Mouse (Mus musculus) kidney, embryonic 15.5 days (tissue): ENCODE data around the gene Col12a1. TPM values are rescaled to one million over a fixed set of nuclear protein-coding genes. Genes with fewer than 3 reads are reported as not detected.
A peak's percentile ranks its signal among the peaks of the same experiment; 100 is the strongest.

Source experiments
- ATAC-seq: fragments of 200-750 bp; cut with Nextera tagmentation; replicated peaks from 2 replicates; pipeline ENCODE4 v1.8.0; 2017; ENCODE audit warnings: moderate TSS enrichment; ENCODE audit not compliant: low FRiP score
- H3K27ac ChIP-seq: fragments of 300-500 bp; sonication (generic); 2 replicates; pipeline ENCODE4 v1.5.1; 2015; ENCODE audit warnings: mild to moderate bottlenecking, inconsistent platforms
- H3K27me3 ChIP-seq: fragments of 300-500 bp; sonication (generic); 2 replicates; pipeline ENCODE4 v1.6.1; 2015; ENCODE audit warnings: inconsistent platforms
- H3K36me3 ChIP-seq: fragments of 300-500 bp; sonication (generic); 2 replicates; pipeline ENCODE4 v1.6.1; 2015; ENCODE audit warnings: inconsistent platforms
- H3K4me1 ChIP-seq: fragments of 300-500 bp; sonication (generic); 2 replicates; pipeline ENCODE4 v1.6.1; 2015; ENCODE audit warnings: inconsistent platforms
- H3K4me2 ChIP-seq: fragments of 300-500 bp; sonication (generic); 2 replicates; pipeline ENCODE4 v1.6.1; 2015; ENCODE audit warnings: moderate library complexity, mild to moderate bottlenecking, inconsistent platforms
- H3K4me3 ChIP-seq: fragments of 300-500 bp; sonication (generic); replicated peaks from 2 replicates; pipeline ENCODE4 v1.5.1; 2015; ENCODE audit warnings: mild to moderate bottlenecking, inconsistent platforms
- H3K9ac ChIP-seq: fragments of 300-500 bp; sonication (generic); 2 replicates; pipeline ENCODE4 v1.6.1; 2015; ENCODE audit warnings: mild to moderate bottlenecking, inconsistent platforms
- H3K9me3 ChIP-seq: fragments of 300-500 bp; sonication (generic); replicated peaks from 2 replicates; pipeline ENCODE4 v1.6.1; 2016; ENCODE audit warnings: inconsistent platforms
- WGBS: fragments of 180-500 bp; shearing (Covaris S2); methylation state at CpG from one replicate; pipeline ENCODE4 v1.1.7; 2015; ENCODE audit warnings: mixed read lengths; 5-methylcytosine and 5-hydroxymethylcytosine counted together
- polyA plus RNA-seq: library from polyadenylated mRNA; unstranded; fragments of >200 nt; fragmentation: Nextera tagmentation; extraction: Ambion mirVana; gene quantifications from 2 replicates; pipeline ENCODE4 v1.2.1, GENCODE M21; 2015

Col12a1 gene
- polyA plus RNA-seq, 1 experiment from 2014 or later = 30.5 TPM

DNA sequence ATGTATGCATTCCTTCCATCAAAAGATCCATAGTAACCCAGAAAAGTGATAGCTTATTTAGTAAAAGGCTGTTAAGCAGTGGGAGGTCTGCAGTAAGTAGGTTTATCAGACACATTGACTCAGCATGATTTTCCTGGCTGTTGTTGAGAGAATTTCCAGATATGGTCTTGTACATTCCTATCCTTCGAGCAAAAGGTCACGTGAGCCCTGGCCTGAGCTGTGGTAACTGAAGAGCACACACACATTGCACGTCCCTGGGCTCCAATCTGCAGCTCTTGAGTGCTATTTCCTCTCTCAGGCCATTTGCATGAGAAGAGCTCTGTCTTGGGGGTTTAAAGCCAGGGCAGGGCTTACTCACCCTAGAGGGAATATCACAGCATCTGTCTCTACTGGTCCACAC lies 101.3 kb downstream of the Col12a1 start:
- H3K27ac ChIP-seq = no peak overlapping the region
- 34% methylated on average over 3 of the region's 3 CpGs for WGBS
- H3K9me3 ChIP-seq = no peaks in the 10 kb centered on the region
- ATAC-seq = peak; percentile 46; the same call in 1 of the 2 replicates
- 0 out of 2 replicates have a peak, but pooled peaks cover 4% of the 10 kb centered on the region for H3K4me1 ChIP-seq
- no peak overlapping the region for H3K4me3 ChIP-seq
- no peak overlapping the region for H3K4me2 ChIP-seq
- H3K27me3 ChIP-seq = no peaks in the 10 kb centered on the region
- H3K9ac ChIP-seq = no peak overlapping the region
- H3K36me3 ChIP-seq = 0 out of 2 replicates have a peak, but pooled peaks cover 3% of the 10 kb centered on the region

DNA sequence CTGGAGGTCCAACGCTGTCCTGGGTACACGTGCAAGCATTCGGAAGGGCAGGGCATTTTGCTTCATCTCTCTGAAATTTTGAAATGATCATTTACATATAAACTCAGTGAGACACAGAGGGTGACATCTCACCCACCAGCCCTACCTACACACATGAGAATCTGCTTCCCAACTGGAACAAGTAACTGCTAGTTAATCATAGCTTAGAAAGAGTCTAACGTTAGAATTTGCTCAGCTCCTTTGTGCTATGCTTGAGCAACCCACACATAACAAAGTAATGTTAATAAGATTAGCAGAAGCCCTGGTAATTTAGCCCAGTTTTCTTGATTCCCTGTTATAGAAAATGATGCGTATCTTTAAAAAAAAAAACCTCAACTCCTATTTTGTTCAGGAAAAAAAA lies 102.6 kb downstream of the Col12a1 start:
- 82% methylated on average over 5 of the region's 5 CpGs for WGBS

DNA sequence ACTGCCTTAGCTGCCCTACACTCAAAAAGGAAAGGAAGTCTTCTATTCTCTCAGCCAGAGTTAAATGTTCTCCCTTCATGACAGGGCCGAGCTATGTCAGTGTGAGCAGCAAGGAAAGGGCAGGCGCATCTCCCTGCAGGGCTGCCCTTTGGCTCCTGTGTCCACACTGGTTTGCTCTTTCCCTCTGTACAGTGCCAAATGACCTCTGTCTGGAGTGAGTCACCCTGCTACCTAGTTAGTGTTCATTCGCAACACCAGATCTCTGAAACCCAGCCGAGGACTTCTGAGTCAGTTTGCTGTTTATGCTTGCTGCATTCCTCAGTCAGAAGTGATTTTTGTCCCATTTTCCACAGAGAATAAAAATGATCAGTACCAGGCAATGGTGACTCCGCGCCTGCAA lies 108.3 kb downstream of the Col12a1 start:
- Histone ChIP-seq H3K27me3 (no peaks in the 10 kb centered on the region), H3K36me3 (peaks cover 10% of the 10 kb centered on the region; the same call in 1 of the 2 replicates), H3K4me2 (no peak overlapping the region), H3K9me3 (no peaks in the 10 kb centered on the region), H3K9ac (no peak overlapping the region), H3K4me3 (no peak overlapping the region), H3K4me1 (no peaks in the 10 kb centered on the region), H3K27ac (no peak overlapping the region)
- ATAC-seq = no peak
- WGBS = 74% methylated on average over 6 of the region's 6 CpGs

More for the DNA sequence above, 102.6 kb downstream of the Col12a1 start:
- Histone ChIP-seq H3K27me3 (no peaks in the 10 kb centered on the region), H3K9me3 (no peaks in the 10 kb centered on the region), H3K9ac (no peak overlapping the region), H3K4me1 (0 out of 2 replicates have a peak, but pooled peaks cover 4% of the 10 kb centered on the region), H3K4me3 (no peak overlapping the region), H3K36me3 (peaks cover 10% of the 10 kb centered on the region; the same call in 1 of the 2 replicates), H3K4me2 (no peak overlapping the region), H3K27ac (no peak overlapping the region)
- no peak for ATAC-seq

DNA sequence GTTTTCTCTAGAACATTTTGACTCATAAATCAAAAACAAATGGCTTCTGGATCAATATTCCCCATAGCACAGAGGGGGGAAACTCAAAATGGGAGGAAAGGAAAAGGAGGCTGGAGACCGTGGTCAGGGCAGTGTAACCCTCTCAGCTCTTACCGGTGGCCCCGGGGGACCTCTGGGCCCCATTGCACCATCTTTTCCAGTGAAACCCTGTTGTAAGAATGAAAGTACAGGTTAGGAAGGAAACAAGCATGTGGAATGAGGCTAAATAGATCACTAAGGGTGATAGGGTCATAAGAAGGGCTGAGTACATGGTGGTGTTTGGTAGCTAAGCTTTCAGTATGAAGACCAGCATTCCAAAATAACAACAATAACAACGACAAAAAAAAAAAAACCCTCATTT lies 109.0 kb downstream of the Col12a1 start:
- 86% methylated on average over 4 of the region's 4 CpGs for WGBS
- no peak overlapping the region for H3K4me2 ChIP-seq
- ATAC-seq = no peak
- H3K9ac ChIP-seq = no peak overlapping the region
- H3K36me3 ChIP-seq = peaks cover 10% of the 10 kb centered on the region; the same call in 1 of the 2 replicates
- no peaks in the 10 kb centered on the region for H3K4me1 ChIP-seq
- H3K4me3 ChIP-seq = no peak overlapping the region
- H3K9me3 ChIP-seq = no peaks in the 10 kb centered on the region
- H3K27me3 ChIP-seq = no peaks in the 10 kb centered on the region
- no peak overlapping the region for H3K27ac ChIP-seq

DNA sequence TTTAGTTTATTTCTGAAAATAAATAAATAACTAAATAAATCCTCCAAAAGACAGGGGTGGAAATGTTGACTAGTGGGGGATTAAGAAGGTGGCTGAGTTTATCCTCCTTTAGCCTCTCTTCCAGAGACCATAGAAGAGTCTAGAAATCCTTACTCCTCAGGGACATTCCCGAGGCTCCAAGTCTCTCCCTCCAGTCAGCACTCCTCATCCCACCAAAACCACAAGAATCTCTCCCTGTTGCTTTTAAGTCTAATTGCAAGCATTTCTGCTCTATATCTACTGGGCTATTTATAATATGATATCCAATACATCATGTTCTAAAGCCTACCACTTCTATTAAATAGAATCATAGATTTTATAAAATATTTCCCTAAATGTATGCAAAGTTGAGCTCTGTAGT lies 109.8 kb downstream of the Col12a1 start:
- no peak overlapping the region for H3K4me2 ChIP-seq
- H3K9me3 ChIP-seq = no peaks in the 10 kb centered on the region
- no peak overlapping the region for H3K4me3 ChIP-seq
- H3K4me1 ChIP-seq = no peaks in the 10 kb centered on the region
- no peak overlapping the region for H3K9ac ChIP-seq
- H3K27me3 ChIP-seq = no peaks in the 10 kb centered on the region
- ATAC-seq = no peak
- H3K27ac ChIP-seq = no peak overlapping the region
- peaks cover 9% of the 10 kb centered on the region; the same call in 1 of the 2 replicates for H3K36me3 ChIP-seq
- 55% methylated on average over 1 of the region's 1 CpGs for whole genome bisulfite sequencing

DNA sequence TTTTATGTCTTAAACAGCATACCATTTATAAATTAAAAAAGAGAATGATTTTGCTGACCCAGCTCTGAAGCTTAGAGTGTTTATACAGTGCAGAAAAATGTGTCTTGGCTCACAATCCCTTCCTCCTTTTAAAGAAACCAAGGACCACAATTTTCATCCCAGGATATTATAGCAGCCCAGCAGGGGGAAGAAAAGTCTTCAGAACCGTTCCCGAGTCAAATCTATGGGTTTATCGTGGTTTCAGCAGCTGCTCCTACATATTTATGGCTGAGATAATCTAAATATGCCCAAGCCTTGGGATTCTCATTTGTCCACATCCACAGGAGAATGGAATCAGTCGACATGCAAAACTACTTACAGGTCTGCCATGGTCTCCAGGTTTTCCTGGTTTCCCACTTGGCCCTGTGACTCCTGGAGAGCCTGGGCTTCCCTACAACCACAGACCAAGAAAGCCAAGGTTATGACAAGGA lies 110.5 kb downstream of the Col12a1 start:
- 60% methylated on average over 4 of the region's 4 CpGs for WGBS
- peak; percentile 43 for ATAC-seq
- Histone ChIP-seq H3K9ac (no peak overlapping the region), H3K4me1 (no peaks in the 10 kb centered on the region), H3K27me3 (no peaks in the 10 kb centered on the region), H3K36me3 (peaks cover 7% of the 10 kb centered on the region; the same call in 1 of the 2 replicates), H3K4me2 (no peak overlapping the region), H3K9me3 (no peaks in the 10 kb centered on the region), H3K27ac (peak overlapping the region; percentile 23; the same call in 1 of the 2 replicates), H3K4me3 (no peak overlapping the region)

DNA sequence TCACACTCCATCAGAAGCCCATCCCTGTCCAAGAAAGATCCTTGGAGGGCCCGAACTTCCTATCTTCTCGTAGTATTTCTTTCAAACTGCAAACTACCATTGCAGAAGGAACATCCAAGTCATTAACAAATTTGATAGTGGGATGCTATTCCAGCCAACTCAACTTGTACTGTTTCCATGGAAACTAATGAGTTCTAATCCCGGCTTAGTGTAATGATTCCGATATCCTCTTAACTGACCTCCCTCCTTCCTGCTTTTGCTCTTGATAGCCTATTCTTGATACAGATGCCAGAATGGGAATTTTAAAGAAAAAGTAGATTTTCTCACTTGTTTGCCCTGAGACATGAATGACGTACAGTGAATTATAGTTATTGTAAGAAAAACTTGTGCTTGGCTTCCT lies 112.5 kb downstream of the Col12a1 start:
- Histone ChIP-seq H3K4me3 (no peak overlapping the region), H3K4me1 (no peaks in the 10 kb centered on the region), H3K9ac (no peak overlapping the region), H3K9me3 (no peaks in the 10 kb centered on the region), H3K4me2 (no peak overlapping the region), H3K27ac (no peak overlapping the region), H3K27me3 (no peaks in the 10 kb centered on the region), H3K36me3 (peaks cover under 1% of the 10 kb centered on the region; the same call in 1 of the 2 replicates)
- WGBS = 83% methylated on average over 5 of the region's 5 CpGs
- no peak for ATAC-seq

DNA sequence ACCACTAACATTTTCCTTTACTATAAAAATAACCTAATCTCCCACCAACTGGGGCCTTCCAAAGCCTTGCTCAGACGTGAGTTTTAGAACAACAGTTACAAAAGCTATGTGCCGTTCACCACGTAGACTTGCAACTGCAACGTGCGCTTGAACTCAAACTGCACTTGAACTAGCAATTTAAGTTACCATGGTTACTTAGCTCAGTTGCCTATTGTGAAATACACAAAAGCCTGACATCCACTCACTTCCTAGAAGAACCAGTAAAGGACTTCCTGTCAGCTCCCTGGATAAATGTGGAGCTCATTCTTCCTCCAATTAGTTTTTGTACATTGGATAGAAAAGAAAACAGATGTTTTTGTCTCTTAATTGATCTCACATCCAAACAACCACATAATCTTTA lies 112.9 kb downstream of the Col12a1 start:
- H3K9me3 ChIP-seq = no peaks in the 10 kb centered on the region
- H3K4me3 ChIP-seq = no peak overlapping the region
- no peaks in the 10 kb centered on the region for H3K4me1 ChIP-seq
- no peak overlapping the region for H3K4me2 ChIP-seq
- H3K9ac ChIP-seq = no peak overlapping the region
- no peaks in the 10 kb centered on the region; the same call in 1 of the 2 replicates for H3K36me3 ChIP-seq
- H3K27ac ChIP-seq = no peak overlapping the region
- WGBS = 74% methylated on average over 5 of the region's 5 CpGs
- ATAC-seq = no peak
- H3K27me3 ChIP-seq = no peaks in the 10 kb centered on the region

DNA sequence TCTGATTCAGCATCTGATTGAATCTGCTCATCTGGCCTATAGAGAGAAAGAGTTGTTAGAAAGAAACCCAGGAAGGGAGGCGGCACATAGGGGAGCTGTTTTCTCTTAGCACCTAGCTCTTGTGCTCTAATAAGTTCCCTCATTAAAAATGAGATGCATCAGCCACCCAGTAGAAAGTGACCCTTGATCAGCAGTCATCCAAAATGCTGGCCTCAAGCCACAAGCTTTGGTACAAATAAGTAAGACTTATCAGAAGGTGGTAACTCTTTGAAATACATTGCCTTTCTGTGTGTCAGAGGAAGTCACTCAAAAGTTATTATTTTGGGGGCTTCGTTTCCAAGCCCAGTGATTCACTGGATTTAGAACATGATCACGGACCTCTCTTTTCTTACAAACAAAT lies 114.1 kb downstream of the Col12a1 start:
- Histone ChIP-seq H3K4me3 (no peak overlapping the region), H3K4me1 (no peaks in the 10 kb centered on the region), H3K27me3 (no peaks in the 10 kb centered on the region), H3K9me3 (no peaks in the 10 kb centered on the region), H3K27ac (no peak overlapping the region), H3K36me3 (no peaks in the 10 kb centered on the region; the same call in 1 of the 2 replicates), H3K4me2 (no peak overlapping the region), H3K9ac (no peak overlapping the region)
- ATAC-seq = no peak
- WGBS = 88% methylated on average over 3 of the region's 3 CpGs

DNA sequence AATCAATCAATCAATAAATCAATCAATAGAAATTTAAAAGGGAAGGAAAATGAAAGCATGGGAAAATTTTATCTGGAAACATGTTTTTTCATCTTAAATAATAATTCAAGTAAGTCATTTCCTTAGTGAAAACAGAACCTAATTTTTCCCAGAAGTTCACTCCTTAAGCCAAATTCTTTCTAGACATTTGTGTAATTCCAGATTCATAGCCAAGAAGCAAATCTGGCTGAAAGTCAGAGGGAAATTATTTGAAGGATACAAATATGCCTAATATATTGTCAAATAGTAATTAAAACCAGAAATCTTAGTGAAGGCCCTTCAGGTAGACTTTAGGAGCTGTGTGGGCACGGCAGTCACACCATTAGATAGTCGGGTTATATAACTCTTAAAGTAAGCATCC lies 115.2 kb downstream of the Col12a1 start:
- no peaks in the 10 kb centered on the region for H3K9me3 ChIP-seq
- 88% methylated on average over 2 of the region's 2 CpGs for WGBS
- no peak for ATAC-seq
- H3K4me1 ChIP-seq = no peaks in the 10 kb centered on the region
- H3K9ac ChIP-seq = no peak overlapping the region
- no peaks in the 10 kb centered on the region; the same call in 1 of the 2 replicates for H3K36me3 ChIP-seq
- H3K27ac ChIP-seq = no peak overlapping the region
- H3K4me2 ChIP-seq = no peak overlapping the region
- H3K27me3 ChIP-seq = no peaks in the 10 kb centered on the region
- no peak overlapping the region for H3K4me3 ChIP-seq

DNA sequence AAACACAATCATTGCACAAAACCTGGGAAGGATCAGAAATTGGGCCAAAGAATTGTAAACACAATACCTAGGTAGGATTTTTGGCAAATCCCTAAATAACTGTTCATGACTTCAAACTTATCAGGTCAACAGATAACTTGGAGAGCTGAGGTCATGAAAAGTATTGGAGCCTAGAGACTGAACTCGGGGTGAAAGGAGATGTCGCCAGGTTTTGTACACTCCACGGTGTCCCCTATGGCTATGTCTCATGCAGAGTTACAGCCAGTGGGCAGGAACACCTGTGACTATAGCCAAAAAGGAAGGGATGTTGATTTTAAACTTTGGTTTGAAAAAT lies 118.4 kb downstream of the Col12a1 start:
- WGBS = 91% methylated on average over 3 of the region's 3 CpGs
- Histone ChIP-seq H3K27ac (no peak overlapping the region), H3K36me3 (no peaks in the 10 kb centered on the region; the same call in 1 of the 2 replicates), H3K27me3 (no peaks in the 10 kb centered on the region), H3K4me3 (no peak overlapping the region), H3K4me2 (no peak overlapping the region), H3K9ac (no peak overlapping the region), H3K9me3 (no peaks in the 10 kb centered on the region), H3K4me1 (no peaks in the 10 kb centered on the region)
- no peak for ATAC-seq

DNA sequence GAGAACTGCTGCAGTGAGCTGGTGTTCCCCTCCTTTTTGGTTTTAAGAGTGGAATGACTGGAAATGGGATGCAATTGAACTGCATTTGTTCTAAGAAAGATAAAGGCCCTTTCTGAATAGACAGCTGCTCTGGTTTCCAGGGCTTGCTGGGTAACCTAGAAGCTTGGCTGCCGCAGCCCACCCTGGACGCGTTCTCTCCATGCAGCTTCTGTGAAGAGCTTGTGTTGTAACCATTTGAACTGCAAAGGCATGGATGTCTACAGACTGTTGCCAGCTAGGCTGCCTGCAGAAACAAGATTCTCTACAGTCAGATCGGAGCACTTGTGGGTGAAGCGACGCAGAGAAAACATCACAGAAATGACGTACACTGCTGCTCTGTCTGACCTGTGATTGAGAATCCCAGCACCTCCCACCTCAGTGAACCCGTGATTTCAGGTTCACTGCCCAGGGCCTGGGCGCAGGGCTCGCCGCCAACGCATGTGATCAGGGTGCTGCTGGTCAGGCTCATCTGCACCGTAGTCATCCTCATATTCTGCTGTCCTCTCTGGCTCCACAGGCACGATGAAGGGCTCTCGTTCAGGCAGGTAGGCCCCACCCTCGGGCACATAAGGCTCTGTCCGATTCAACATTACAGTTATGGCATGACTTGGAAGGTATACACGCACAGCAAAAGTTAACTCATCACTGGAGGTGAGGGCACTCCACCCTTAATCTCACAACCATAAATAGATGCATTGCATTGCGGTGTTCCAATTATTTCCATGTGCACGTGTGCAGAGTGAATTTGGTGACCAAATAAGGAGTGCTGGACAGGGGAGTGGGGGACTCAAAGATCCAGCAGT lies 119.0 kb downstream of the Col12a1 start:
- H3K4me3 ChIP-seq = no peak overlapping the region
- no peak overlapping the region for H3K9ac ChIP-seq
- no peak overlapping the region for H3K27ac ChIP-seq
- H3K4me1 ChIP-seq = no peaks in the 10 kb centered on the region
- H3K36me3 ChIP-seq = no peaks in the 10 kb centered on the region; the same call in 1 of the 2 replicates
- H3K4me2 ChIP-seq = no peak overlapping the region
- WGBS = 78% methylated on average over 20 of the region's 20 CpGs
- no peak for ATAC-seq
- no peaks in the 10 kb centered on the region for H3K9me3 ChIP-seq
- H3K27me3 ChIP-seq = no peaks in the 10 kb centered on the region
